Mouse (Mus musculus) right cerebral cortex, postnatal 10 days (tissue): Measurements from ENCODE around the gene Allc.

Source experiments
- DNase-seq, 2 experiments: peaks; one replicate each; pipeline ENCODE4 v3.0.0; 2021; ENCODE audit warnings: low spot score in 2 of 2

The Allc gene

DNA sequence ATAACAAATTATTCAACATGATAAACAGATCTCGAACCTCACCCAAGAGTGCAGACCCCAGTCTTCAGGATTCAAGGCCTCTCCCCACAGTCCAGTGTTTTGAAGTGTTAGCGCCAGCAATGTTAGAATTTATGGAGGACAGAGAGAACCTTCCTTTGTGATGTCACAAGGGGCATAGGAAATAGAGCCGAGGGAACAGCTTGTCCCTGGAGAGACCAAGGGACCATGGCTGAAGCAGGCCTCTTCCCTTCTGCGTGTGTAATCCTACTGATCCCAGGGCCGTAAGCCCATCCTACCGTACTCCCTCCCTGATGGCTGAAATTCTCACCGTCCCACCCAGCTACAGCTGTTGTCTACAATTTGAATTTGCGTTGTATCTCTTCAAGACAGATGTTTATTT lies at the start of gene Allc:
Allc (minus strand) TSS at position 101 of the 400 bp plus-strand sequence.
- no peak for DNase-seq

DNA sequence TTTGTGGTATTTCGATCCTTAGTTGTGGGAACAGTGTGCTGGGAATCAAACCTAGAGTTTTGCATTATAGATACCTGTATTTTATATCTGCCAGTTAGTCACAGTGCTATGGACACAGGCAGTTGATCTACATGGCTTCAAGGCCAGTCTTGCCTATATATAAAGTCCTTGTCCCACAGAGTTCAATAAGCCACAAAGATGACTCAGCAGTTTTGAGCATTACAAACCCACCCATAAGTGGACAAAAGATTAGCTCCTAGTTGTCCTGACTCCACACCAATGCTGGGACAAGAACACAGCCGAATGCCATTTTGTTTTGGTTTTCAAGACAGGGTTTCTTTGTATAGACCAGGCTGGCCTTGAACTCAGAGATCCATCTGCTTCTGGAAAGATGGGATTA lies 46.1 kb upstream of the Allc start:
- DNase-seq, result no peak

DNA sequence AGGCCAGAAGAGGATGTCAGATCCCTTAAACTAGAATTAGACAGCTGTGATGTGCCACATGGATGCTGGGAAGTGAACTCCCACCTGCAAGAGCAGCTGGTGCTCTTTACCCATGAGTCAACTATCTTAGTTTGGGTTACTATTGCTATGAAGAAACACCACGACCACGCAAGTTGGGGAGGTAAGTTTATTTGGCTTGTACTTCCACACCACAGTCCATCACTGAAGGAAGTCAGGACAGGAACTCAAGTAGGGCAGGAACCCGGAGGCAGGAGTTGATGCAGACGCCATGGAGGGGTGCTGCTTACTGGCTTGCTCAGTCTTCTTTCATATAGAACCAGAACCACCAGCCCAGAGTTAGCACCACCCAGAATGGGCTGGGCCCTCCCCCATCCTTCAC lies 44.8 kb upstream of the Allc start:
- no peak for DNase-seq

DNA sequence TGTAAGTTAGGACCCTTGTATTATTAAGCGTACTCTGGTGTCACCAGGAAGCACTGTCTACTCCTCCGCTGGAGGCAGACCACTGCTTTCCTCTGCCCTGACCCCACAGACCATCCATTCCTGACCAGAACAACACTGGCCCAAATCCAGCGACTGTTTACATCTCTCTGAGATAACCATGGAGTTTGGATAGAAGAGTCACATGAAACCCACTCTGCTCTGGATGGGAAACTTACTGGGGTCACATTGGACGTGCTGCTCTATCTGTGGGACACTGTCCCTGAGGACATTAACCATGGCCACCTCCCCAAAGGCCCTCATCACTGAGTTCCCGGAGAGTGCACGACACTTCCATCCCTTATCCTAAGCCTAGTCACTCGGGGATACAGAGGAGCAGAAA lies 43.1 kb upstream of the Allc start:
- no peak for DNase-seq

DNA sequence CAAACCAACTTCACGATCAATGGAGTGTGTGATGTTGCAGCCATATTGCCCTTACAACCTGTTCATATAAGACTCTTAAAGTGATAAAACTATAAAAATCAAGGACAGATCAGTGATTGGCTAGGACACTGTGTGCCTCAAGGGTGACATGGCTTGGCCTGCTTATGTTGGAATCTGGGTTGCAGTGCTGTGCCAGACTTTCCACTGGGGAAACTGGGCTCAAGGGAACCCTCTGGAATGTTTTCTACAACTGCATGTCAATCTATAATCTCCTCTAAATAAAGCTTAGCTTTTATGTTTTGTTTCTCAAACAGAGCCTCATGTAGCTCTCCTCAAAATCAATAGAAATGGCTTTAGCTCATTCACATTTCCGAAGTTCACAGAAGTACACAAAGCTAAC lies 41.9 kb upstream of the Allc start:
- no peak for DNase-seq

DNA sequence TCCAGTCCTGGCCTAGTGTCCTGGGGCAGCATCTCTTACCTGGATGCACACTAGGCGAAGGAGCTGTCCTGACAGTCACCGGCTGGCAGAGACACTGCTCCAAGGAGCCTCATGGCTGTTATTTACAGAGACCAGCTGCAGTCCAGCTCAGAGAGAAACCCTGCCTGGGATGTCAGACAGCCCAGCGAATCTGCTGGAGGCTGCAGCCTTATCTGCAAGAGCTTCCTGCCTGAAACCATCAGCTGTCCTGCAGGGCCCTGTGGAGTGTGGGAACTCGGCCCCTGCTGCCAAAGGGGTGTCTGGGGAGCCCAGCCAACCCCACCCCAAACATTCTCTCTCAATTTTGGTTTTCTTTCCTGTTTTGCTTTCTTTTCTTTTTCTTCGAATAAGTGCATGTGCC lies 40.9 kb upstream of the Allc start, which contains the start of gene Colec11:
Colec11 (minus strand) TSS at position 183 of the 400 bp plus-strand sequence.
- no peak for DNase-seq

DNA sequence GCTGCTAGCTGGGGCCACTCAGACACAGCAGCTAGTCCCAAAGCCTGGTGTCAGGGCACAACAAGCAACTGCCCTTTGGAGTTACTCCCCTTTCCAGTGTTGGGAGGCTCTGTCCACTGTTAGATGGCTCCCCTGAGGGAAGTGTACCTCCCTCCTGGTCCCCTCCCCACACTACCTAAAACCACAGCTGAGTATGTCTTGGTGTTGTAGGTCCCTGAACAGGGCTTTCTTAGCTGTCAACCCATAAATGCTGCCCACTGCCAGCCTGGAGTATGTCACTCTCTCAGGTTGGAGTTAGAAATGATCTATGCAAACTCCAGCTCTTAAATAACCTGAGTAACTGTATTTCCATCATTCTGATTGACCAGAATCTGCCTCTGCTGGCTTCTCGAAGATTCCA lies 40.3 kb upstream of the Allc start:
- DNase-seq, result no peak

DNA sequence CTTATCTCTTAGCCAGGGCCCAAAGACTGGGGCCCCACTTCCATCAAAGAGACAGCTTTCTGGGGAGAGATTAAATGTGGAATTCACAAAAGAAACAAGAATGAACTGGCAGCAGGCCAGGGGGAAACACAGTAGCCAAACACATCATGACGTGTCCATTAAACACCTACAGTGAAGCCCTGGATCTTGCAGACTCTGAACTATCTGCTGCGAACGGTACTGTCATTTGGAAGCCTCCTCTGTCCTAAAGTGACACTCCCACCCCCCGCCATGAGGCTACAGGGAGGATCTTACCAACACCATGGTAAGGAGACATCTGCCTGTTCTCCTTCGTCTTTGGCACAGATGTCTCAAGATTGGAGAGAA lies 39.8 kb upstream of the Allc start:
- no peak for DNase-seq

DNA sequence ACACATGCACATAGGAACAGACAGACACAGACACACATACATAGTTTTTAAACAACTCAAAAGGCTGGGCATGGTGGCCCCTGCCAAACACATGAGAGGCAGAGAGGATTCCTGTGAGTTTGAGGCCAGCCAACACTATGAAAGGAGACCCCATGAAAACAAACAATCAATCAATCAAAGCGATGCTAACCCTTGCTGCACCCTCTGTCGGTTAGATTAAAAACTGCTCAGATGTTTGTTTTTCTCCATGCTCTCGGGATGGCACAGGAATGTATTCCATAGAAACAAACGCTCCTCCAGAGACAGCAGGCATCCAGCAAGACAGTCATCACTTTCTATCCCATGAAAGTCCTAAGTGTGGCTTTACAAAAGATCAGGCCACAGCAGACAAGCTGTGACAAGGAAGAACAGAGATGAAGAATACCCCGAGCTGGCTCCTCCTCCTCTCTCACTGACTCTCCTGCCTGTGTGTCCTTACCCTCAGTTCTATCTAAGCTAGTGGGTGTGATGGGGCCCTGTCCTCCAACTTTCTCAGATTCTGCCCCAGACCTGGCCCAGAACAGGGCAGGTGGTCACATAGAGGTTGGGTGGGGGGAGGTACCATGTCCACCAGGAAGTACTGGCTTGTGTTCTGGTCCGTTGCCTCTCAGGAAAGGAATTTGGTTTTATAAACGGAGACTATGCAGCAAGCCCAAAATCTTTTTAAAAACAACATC lies 39.3 kb upstream of the Allc start:
- DNase-seq, result no peak

DNA sequence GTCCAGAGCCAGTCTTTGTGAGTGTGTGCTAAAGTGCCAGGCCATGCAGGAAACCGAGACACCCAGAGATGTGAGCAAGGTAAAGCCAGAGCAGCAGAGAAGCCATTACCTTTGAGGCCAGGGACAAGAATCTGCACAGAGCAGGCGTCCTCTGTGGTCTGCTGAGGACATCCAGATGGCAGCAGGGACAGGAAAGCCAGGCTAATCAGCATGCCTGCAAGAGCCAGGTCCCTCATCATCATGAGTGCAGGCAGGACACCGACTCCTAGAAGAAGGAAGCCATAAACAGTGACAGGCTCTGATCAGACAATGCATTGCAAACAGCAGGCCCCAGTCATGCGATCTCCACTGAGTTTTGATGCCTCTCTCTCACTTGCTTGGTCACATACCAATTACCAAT lies 35.0 kb upstream of the Allc start:
- DNase-seq, result no peak

DNA sequence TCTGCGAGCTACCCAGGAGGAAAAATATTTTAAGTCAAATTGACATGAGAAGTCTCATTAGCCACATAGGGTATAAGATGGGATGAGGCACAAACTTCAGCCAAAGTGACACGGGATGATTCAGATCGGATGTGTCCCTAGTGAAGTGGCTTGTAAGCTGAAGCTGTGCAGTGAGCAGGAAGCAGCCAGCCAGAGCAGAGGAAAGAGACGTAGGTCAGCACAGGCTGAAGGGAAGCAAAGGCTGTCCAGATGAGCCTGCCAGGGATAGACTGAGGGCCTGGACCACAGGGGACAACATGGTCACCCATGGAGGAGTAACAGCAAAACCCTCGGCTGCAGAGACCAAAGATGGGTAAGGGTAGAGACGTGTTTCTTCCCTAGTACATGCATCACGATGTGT lies 32.1 kb upstream of the Allc start:
- DNase-seq, result no peak

DNA sequence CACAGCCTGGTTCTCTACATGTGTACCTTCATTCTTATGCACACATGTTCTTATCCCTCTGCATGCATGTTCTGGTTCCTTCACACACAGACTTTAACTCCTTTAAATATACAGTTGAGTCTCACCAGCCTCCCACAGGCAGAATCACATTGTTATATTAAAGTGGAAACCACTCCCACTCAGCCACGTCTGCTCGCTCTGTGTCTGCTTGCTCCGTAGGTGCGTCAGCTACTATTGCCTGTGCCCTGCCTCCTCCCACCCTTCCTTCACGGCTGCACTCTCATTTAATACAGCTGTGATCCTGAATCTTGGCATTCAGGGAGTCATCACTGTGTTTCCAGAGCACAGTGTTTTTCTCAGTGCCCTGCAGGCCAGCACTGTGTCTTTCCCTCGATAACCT lies 30.1 kb upstream of the Allc start:
- DNase-seq, result peak; percentile 41 to 57

DNA sequence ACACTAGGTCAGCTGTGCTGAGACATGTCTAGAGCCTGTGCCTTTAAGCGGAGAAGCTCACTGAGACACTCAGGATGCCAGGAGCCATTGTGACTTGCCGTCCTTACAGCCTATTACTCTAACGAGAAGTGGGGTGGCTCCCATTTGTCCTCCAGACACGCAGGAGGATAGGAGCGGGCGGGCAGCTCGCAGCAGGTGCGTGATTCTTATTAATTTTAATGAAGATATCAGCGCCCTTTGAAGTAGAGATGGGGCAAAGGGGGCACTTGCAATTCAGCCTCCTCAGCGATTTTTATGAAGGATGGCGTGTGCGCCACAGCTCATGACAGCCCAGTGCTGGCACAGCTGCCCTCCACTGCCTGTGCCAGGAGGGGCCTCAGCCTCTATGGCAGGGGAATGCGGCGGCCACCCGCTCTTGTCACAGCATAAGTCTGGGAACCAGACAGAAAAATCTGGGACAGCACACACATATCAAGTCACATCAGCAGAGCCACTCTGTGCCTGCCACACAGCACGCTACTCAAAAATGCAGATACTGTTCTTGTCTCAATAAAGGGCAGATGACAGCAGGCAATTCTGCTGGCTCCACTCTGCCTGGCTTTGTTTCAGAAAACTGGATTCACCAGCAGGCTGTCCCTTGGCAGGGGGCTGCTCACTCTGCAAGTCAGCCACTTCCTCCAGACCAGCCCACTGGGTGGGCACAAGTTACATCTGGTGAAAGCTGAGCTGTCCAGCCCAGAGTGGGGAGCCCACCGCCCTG lies 25.4 kb upstream of the Allc start:
- DNase-seq, result peak; percentile 64 to 83

DNA sequence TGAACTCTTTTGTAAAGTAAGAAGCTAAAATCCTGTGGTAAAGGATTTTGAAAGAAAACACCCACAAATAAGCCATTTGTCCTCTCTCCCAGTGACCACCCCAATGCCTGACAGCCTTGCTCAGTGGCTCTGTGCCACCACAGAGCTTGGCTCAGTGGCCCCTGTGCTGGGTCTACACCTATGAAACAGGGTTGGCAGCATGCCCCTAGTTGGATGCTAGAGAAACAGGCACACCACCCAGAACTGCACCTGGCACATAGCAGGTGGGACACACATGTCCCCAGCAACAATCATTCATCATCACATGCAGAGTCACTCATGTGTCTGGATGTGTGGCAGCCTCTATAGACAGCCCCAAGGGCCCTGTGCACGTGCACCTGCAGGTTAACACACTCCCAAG lies 21.2 kb upstream of the Allc start:
- no peak for DNase-seq

DNA sequence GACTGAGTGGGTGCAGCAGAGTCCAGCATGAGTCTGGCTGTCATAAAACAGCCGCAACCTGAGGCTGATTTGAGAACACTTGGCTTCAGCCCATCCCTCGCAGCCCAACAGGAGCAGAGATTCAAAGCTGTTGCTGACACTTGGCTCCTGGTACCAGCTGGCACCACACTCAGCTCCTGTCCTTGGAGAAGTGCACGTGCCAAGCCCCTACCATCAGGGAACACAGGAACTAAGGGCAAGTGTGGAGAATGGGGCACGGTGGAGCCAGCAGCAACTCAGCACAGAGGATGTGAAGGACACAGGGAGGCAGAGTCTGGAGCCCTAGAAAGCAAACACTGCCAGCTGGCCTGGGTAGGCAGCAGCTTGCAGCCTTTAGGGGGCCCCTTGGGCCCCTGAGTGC lies 19.9 kb upstream of the Allc start:
- peak; percentile 45 to 48 for DNase-seq

DNA sequence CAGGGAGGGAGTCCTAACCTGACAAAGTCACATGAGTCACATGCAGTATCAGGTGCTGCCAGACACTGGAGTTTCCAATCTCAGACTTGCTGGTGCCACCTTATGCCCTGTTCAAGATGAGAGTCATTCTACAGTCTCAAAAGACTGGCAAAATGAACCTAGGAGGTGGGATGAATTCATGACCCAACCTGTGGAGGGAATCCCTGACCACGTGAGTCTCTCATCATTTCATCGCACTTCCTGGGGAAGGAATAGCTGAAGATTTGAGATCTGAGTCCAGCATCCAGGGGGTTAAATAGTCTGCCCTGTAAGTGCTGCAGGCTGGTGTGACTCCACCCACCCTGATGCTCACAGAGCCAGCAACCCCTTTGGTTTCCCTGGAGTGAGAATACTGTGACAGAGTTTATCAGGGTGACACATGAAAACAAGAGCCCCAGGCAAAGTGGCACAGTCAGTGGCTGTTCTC lies 16.2 kb upstream of the Allc start:
- no peak for DNase-seq

DNA sequence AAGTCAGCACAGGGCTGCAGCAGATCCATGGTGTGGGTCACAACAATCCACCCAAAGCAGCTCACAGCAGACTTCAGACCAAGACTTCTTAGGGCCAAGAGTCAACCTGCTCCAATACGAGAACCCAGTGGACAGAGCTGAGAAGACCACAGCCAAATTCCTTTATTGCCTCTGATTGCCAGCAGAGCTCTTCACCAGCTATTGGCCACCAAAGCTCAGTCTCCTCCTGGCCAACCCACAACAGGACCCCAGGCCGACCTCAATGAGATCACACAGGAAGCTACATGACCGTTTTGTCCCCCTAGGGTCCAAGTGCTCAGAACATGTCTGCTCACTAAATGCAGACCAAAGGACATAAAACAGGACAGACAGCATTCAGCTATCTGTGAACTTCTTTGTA lies 15.8 kb upstream of the Allc start:
- no peak for DNase-seq

DNA sequence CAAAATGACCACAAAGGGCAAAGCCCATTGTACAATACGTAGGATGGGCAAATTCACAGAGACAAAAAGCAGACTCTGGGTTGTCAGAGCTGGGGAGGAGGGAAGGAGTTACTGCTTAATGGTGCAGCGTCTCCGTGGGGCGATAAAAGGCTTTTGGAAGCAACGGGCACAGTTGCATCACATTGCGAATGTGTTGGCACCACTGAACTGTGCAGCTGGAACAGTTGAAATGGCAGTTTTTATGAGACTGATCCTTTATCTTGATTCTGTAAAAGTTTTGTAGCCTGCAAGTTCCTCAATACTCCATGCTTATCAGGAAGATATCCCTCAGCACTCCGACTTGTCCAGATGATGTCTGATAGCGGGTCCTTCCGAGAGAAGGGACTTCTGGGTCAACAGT lies 15.4 kb upstream of the Allc start:
- no peak for DNase-seq

DNA sequence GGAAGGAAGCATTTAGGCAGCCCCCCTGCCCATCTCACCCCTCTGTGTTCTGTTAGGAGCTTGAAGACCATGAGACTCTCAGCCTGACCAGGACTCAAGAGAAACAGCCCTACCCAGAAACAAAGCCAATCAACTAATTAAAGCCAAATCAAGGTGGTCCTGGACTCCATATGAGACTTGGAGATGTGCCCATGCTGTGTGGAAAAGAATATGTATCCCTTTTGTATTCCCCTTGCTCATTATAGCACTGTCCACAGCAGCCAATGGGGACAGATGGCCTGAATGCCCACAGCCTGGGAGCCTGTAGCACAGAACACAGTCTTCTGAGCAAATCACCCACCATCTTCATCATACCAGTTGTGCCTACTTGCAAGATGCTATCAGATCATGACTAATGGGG lies 14.5 kb upstream of the Allc start:
- no peak for DNase-seq

DNA sequence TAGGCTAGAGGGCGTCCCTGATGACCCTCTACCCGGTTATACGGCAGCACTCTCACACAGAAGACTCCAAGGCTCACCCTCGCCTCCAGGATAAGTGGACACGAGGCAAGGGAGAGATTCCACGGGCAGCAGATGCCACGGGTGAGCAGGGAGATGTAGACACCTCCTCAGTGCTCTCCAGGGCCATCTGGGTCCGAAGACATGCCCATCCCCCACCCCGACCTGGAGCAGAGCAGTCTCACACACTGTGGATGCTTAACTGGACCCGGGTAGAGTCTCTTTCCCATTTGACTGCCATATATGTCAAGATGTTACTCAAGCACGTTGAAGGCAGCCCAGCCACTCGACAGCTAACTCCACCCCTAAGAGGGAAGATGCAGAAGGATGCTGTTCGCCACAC lies 8.1 kb upstream of the Allc start:
- DNase-seq, result no peak

DNA sequence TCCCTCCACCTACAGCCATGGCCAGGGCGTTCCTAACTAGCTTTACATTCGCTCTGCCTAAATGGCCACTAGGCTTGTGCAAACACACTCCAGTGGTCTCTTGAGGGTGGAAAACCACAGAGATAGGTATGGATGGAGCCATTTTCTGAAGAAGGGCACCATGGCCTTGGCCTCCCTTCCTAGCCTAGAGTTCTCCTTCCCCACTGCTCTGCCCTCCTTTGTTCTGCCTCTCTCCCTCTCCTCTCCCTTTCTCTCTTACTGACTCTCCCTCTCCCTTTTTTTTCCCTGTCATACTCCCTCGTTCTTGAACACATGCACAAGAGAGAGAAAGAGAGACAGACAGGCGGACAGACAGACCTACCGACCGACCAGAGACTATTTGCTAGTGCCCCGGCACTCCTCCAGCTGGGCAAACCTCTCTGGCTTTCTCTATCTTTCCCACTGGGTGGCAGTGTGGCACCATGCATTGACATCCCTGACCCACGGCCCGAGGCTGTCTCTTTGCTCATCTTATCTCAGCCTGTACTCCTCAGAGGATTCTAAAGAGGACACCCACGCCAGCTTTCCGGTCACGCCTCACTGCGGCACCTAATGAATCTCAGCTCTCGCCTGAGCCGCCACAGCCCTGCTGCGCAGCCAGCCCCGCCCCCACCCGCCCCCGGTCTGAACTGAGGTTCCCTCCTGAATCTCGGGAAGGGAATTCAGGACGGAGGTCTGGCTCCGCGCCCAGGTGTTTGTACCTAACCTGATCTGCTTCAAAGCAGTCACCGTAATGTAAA lies 7.0 kb upstream of the Allc start:
- peak; percentile 94 to 95 for DNase-seq

DNA sequence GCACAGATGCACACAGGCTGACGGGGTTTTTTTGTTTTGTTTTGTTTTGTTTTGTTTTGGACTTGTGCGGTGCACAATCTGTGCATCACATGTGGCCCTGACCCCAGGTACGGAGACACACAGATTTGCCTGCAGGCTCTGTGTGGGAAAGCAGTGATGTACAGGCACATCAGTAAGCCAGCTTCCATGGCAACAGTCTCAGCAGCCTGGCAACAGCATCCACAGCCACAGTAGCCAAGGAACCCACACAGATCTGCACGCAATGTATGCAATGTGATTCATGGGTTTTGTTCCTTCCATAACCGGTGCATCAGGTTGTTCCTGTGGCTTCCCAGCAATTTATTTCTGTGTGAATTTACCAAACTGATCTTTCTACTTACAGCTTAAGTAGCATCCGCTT lies 5.6 kb upstream of the Allc start:
- peak; percentile 85 to 94 for DNase-seq

DNA sequence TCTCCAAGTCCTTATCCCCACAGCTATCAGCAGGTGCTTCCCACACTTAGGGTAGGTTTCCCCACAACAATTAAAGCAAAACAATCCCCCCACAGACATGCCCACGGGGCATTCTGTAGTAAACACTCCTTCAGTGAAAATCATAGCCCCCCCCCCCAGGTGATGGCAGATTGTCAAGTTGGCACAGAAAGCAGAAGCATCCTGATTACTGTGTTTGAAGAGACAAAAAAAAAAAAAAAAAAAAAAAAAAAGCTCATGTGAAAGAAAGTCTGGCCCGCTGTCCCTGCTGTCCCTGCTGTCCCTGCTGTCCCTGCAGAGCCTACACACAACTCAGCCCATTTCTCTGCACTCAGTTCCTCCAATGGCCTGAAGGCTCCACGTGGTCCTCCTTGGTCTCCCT lies 1.7 kb upstream of the Allc start:
- DNase-seq, result no peak
